In genomic region chr6:78245010-78245409, GRCm38 (mm10) we compare ENCODE assay signal across 25 mouse cellular contexts.
DNase-seq lines count a peak whose midpoint lies in the region; ATAC-seq and TF ChIP-seq lines count a peak whose summit lies in the region.
"Had no signal": no experiment of that assay in that cellular context is flagged by ENCODE, and none has a peak within 500 bp of the region (broad histone marks: within the 10 kb centered on the region; RNA-seq: fewer than 3 reads in every experiment).

No protein-coding gene starts in this region.

- H3K4me3 ChIP-seq in layer of hippocampus, adult 2 months, result no peak overlapping the region
- no peak overlapping the region for H3K4me3 ChIP-seq in forebrain, embryonic 14.5 days (ENCODE audit: low read depth, low read length)
- no peak overlapping the region for H3K4me3 ChIP-seq in midbrain, embryonic 15.5 days
- H3K4me3 ChIP-seq: embryonic facial prominence, embryonic 10.5 days; heart, embryonic 12.5 days; limb, embryonic 10.5 days; liver, embryonic 15.5 days; myocyte had no signal

- no peak for TF ChIP-seq CTCF in layer of hippocampus, adult 2 months (conservative IDR thresholded peaks at IDR 0.05)
- TF ChIP-seq CTCF in brain, embryonic 14.5 days (IDR thresholded peaks at IDR 0.05; ENCODE audit: borderline replicate concordance, extremely low read depth, insufficient read depth, insufficient read length), result no peak

- DNase-seq in layer of hippocampus, adult 2 months (ENCODE audit: low spot score in 2 of 2), result no peak
- no peak for DNase-seq in layer of hippocampus, adult 8-10 months (ENCODE audit: low spot score in 2 of 2)
- DNase-seq in brain, embryonic 14.5 days (ENCODE audit: low read depth), result peak; percentile 92
- peak; percentile 88 for DNase-seq in forebrain, embryonic 14.5 days (ENCODE audit: low spot score)
- no peak for DNase-seq in adrenal gland, adult 8-10 months
- DNase-seq in neural tube, embryonic 10.5 days (ENCODE audit: extremely low spot score, low spot score), result no peak
- DNase-seq: adrenal gland, postnatal 25 days; cerebellum, adult 11 months; cerebellum, adult 9-11 months; gastrocnemius, postnatal 25 days; heart, adult 18-20 months; heart, postnatal 10 days; kidney, adult 11 months; kidney, postnatal 4 days; liver; lung, postnatal 4 days; right cerebral cortex, adult 18-20 months; right cerebral cortex, postnatal 4 days; thymus, postnatal 25 days had no signal

- no peak for TF ChIP-seq POLR2A in brain, embryonic 14.5 days (IDR thresholded peaks at IDR 0.05; ENCODE audit: borderline replicate concordance, extremely low read depth, insufficient read depth, insufficient read length, poor library complexity, severe bottlenecking)

- peak overlapping the region; percentile 82 for H3K27ac ChIP-seq in layer of hippocampus, adult 2 months
- H3K27ac ChIP-seq in forebrain, embryonic 14.5 days (ENCODE audit: low read depth, low read length), result no peak overlapping the region
- no peak overlapping the region for H3K27ac ChIP-seq in midbrain, embryonic 15.5 days
- H3K27ac ChIP-seq: embryonic facial prominence, embryonic 10.5 days; limb, embryonic 10.5 days; liver, embryonic 15.5 days had no signal

- H3K9me3 ChIP-seq in forebrain, embryonic 14.5 days (replicated peaks; ENCODE audit: control insufficient read depth, low read length), result no peaks in the 10 kb centered on the region
- no peaks in the 10 kb centered on the region for H3K9me3 ChIP-seq in midbrain, embryonic 15.5 days
- H3K9me3 ChIP-seq: embryonic facial prominence, embryonic 10.5 days; heart, embryonic 12.5 days; limb, embryonic 10.5 days; liver, embryonic 15.5 days had no signal

- peak; percentile 92 for ATAC-seq in forebrain, embryonic 14.5 days
- peak; percentile 75 for ATAC-seq in midbrain, embryonic 15.5 days (replicated peaks)

- H3K36me3 ChIP-seq in forebrain, embryonic 14.5 days (ENCODE audit: control insufficient read depth, insufficient read depth, low read length), result no peaks in the 10 kb centered on the region
- no peaks in the 10 kb centered on the region for H3K36me3 ChIP-seq in midbrain, embryonic 15.5 days (replicated peaks)
- H3K36me3 ChIP-seq: embryonic facial prominence, embryonic 10.5 days; heart, embryonic 12.5 days; limb, embryonic 10.5 days; liver, embryonic 15.5 days had no signal

- no peaks in the 10 kb centered on the region for H3K27me3 ChIP-seq in forebrain, embryonic 14.5 days (replicated peaks; ENCODE audit: control insufficient read depth, insufficient read depth, low read length)
- no peaks in the 10 kb centered on the region for H3K27me3 ChIP-seq in midbrain, embryonic 15.5 days (replicated peaks)
- H3K27me3 ChIP-seq: heart, embryonic 12.5 days; liver, embryonic 15.5 days had no signal

- no peaks in the 10 kb centered on the region for H3K4me1 ChIP-seq in forebrain, embryonic 14.5 days (ENCODE audit: control insufficient read depth, insufficient read depth, low read length)
- H3K4me1 ChIP-seq in midbrain, embryonic 15.5 days, result no peaks in the 10 kb centered on the region
- H3K4me1 ChIP-seq: embryonic facial prominence, embryonic 10.5 days; heart, embryonic 12.5 days; limb, embryonic 10.5 days; liver, embryonic 15.5 days had no signal

- no peak overlapping the region for H3K9ac ChIP-seq in forebrain, embryonic 14.5 days (ENCODE audit: low read length)
- no peak overlapping the region for H3K9ac ChIP-seq in midbrain, embryonic 15.5 days
- H3K9ac ChIP-seq: heart, embryonic 12.5 days; liver, embryonic 15.5 days had no signal

- 9% methylated on average over 1 of the region's 1 CpGs for WGBS in forebrain, embryonic 14.5 days
- 16% methylated on average over 1 of the region's 1 CpGs for whole genome bisulfite sequencing in midbrain, embryonic 15.5 days

- no peak overlapping the region for H3K4me2 ChIP-seq in forebrain, embryonic 14.5 days (ENCODE audit: low read length)
- no peak overlapping the region for H3K4me2 ChIP-seq in midbrain, embryonic 15.5 days
- H3K4me2 ChIP-seq: heart, embryonic 12.5 days; liver, embryonic 15.5 days had no signal

Comparison
In these comparisons a context has a peak if more than half of its experiments do, and no peak if none do; other contexts are left out.
1. DNase-seq: peak in brain, embryonic 14.5 days (single experiment) and forebrain, embryonic 14.5 days (single experiment); none in layer of hippocampus, adult 2 months (0 of 2), layer of hippocampus, adult 8-10 months (0 of 2), adrenal gland, adult 8-10 months (single experiment) and neural tube, embryonic 10.5 days (single experiment).